Mouse (Mus musculus) neutrophil, adult 5-6 weeks (primary cell): ENCODE data around the gene Bloc1s4. TPM values are rescaled to one million over a fixed set of nuclear protein-coding genes. Genes with fewer than 3 reads are reported as not detected.

Experiments
- ATAC-seq: fragments of 151-379, 151-347 bp; 2 replicates; pipeline ENCODE4 v1.8.0; 2017; ENCODE audit warnings: mild to moderate bottlenecking, moderate TSS enrichment; ENCODE audit not compliant: insufficient number of reproducible peaks, poor library complexity, low FRiP score, severe bottlenecking; ENCODE audit errors: extremely low read depth
- total RNA-seq: library from RNA; stranded (forward); fragments of 200-1000 nt; gene quantifications from 2 replicates; pipeline ENCODE4 v1.2.3, GENCODE M21; 2017

The Bloc1s4 gene
- total RNA-seq, 1 experiment from 2014 or later: 20.6 TPM

DNA sequence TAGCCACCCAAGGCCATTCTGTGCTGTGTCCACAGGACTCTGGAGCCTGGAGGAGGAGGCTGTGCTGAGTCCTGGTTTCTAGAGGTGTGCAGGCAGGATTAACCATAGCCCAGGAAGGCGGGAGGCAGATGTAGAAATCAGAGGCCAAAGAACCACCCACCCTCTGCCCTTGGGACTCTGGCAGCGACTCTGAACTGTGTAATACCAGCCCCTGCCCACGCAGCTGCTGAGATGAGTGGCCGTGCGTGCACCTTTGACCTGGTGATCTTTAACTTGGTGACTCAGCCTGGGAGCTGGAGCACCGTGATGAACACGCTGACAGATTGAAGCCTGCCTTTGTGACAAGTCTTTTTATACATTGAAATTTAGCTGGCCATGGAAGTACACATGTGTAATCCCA is 24.2 kb downstream of the Bloc1s4 start:
- no peak for ATAC-seq

DNA sequence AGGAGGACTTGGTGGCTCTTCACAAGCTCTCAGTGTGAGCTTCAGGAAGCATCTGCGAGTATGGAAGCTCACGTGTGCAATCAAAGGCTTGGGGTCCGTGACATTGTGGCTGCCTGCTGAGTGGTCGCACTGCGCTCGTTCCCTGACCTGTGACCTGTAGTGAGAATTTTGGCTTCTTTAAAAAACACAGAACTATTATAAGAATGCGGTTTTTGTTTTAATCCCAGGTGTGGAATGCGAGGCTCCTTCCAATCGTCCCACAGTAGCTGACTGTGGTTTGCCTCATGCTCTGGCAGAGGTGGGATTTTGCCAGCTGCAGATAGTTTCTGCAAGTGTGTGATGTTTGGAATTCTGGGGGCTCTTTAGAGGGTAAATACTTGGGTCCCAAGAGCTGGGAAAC is 25.1 kb downstream of the Bloc1s4 start:
- no peak for ATAC-seq

GRCm38 (mm10) chr5:36722415-36722856 is 26.0 kb downstream of the Bloc1s4 start:
- no peak for ATAC-seq

DNA sequence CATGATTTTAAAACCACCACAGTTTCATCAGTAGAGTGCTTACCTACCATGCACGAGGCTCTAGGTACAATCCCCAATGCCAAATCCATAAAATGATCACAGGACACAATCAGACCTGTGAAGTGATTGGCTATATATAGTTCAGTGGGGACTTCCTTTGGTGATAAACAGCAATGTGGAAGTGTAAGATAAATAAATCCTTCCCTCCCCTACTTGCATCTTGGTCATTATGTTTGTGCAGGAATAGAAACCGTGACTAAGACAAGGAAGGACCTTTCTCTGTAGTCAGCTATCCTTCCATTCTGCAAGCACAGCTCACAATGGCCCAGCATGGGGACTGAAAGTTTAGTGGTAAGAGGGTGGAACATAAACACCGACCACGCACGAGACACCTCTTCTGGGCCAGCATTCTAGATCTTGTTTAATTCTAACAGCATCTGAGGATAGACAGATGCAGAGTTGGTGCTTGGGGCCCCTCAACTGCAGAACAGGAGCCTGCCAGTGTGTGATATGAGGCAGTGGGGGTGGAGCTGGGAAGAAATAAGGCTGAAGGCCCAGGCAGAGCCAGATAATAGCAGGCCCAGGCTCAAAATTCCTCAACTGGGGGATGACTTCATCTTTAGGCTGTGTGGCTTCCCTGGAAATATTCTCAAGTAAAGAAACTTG is 27.6 kb downstream of the Bloc1s4 start:
- ATAC-seq: no peak

DNA sequence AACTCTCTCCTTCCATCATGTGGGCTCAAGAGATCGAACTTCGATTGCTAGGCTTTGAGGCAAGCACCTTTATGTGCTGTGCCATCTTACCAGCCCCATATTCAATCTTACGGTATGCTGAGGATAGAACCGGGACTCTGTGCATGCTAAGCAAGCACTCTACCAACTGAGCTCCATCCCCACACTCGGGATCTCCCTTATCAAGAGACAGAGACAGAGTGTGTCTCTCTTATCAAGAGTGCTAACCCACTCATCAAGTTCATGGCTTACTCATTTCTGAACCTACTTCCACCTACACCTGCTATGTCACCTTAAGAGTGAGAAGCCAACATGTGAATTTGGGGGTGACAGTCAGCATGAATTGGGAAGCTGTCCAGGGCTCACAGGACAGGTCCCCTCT is 28.2 kb downstream of the Bloc1s4 start:
- no peak for ATAC-seq

- no peak for ATAC-seq
Observed at GRCm38 (mm10) chr5:36719601-36720000, 28.8 kb downstream of the Bloc1s4 start.

DNA sequence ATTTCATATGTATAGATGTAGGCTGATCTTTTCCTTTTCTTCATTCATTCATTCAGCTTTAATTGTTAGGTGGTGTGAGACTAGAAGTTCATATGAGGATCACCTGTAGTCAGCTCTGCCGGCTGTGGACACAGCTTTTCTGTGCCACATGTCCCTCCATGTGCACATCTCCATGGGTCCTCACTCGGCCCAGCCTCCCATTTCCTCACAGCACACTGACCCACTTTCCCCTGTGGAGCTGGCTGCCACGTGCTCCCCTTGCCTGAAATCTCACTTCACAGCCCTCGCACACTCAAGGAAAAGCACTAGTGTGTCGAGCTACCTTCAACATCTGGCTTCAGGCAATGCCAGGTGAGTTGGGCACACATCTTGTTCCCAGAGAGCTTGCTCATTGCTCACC is 29.3 kb downstream of the Bloc1s4 start:
- no peak for ATAC-seq

- ATAC-seq: no peak
Observed at GRCm38 (mm10) chr5:36717889-36718288, 30.6 kb downstream of the Bloc1s4 start.

DNA sequence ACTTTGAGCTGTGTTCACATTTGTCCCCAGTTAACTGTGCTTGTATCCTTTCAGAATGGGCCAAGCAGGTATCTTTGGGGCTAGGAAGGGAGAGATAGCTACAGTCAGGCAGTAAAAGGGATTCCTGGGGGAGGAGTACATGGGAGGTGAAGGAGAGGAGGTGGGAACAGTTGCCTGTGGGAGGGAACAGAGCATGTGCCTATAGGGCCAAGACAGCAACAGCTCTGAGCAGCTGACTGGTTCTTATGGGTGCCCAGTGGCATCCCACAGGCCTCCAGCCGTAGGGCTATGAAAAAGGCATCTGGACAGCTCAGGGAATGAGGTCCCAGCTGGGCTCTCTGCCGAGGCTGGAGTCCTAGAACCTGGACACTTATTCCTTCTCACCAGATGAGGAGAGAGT is 31.6 kb downstream of the Bloc1s4 start:
- ATAC-seq: no peak

DNA sequence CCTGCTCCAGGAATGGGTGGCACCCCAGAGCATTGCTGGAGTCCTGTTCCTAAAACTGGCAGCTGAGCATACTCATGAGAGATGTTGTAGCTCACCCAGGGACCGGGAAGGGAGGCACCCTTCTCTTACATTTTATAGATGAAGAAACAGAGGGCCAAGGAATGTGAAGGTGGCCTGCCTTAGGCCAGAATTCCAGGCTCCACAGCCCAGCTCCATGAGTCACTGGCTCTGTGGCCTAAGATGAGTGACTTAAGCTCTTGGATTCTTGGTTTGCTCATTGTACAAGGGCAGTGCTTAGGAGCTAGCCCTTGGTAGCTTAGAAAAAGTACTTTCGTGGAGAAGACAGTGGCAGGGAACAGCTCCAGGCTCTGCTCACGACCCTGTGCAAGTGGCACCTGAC is 33.6 kb downstream of the Bloc1s4 start:
- ATAC-seq: no peak

DNA sequence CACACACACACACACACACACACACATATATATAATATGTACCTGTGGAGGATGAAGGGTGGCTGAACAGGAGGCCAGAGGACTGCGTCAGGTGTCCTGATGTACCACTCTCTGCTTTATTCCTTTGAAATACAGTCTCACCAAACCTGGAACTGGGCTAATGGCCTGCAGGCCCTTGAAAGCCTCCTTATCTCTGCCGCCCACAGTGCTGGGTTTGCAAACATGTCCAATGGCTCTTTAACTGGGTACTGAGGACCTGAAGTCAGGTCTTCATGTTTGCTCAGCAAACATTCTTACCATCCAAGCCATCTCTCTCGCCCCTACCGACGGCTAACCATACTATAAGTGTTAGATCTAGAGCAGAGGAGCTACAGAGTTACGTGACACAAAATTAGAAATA is 34.8 kb downstream of the Bloc1s4 start:
- ATAC-seq: no peak

- peak; percentile 92 for ATAC-seq
Observed at GRCm38 (mm10) chr5:36712553-36713534, 35.6 kb downstream of the Bloc1s4 start.

DNA sequence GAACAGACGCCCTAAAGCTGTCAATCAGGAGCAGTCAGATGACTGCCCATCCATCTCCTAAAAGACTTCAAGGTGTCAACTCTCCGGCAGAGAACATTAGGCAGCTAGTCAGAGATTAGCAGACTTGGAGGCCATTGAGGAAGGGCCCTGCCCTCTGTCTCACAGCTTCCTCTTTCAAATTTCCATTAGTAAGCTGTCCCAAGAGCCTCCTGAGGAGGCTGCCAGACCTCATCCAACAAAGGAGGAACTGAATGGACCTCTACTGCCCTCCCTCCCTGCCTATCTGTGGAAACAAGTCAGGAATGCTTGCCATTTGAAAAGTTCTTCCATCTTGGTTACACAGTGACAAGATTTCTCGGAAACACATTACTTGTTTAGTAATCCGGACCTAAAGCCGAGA is 36.6 kb downstream of the Bloc1s4 start:
- ATAC-seq: peak; percentile 36; the same call in 1 of the 2 replicates

DNA sequence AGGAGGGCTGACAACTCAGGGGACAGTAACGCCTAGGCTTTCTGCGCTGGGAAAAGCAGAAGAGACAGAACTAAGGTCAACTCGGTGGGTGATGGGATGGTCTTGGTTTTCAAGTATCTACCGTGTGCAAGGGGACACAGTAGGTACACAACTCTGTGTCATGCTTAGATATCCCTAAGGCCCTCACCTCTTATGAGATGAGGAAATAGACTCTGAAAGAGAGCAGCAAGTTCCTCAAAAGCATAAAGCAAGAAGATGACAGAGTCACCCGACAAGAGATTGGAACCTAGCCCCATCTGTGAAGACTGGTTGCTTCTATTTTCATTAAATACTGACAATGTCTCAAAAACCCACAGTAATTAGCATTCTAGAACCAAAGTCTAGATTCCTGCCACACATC is 42.7 kb downstream of the Bloc1s4 start:
- no peak for ATAC-seq

DNA sequence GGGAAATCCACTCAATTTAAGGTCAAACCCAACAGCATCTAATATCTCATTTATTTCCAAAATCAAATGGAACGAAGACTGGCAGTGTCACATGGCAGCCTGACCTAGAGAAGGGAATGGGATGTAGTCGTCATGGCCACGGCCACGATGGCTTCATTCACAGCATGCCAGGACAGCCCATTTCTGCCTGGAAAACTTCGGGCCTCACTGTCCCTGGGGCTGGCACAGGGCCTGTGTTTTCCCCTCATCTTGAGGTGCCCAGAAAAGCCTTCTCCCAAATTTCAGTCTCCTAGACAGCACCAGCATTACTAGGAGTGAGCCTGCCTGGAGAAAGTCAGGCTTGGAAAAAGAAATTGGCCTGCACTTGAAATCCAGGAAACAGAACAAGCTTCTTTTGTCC is 43.1 kb downstream of the Bloc1s4 start:
- no peak for ATAC-seq

DNA sequence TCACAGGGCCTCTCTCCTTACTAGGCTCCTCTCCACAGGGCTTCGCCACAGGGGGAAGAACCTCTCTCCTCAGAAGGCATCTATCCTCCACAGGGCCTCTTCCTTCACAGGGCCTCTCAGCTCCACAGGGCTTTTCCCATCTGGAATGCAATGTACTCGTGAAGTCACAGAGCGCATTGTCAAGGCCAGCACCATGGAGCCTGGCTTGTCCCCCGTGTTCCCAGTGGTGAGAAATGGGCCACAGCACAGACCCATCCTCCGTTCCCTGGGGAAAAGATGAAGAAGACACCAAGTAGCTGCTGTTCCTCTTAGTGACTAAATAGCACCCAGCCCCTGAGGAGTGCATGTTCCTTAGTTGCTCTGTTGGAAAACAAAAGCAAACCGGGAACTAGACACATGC is 43.8 kb downstream of the Bloc1s4 start:
- no peak for ATAC-seq

- ATAC-seq: no peak
Observed at GRCm38 (mm10) chr5:36700939-36701620, 47.4 kb downstream of the Bloc1s4 start.

GRCm38 (mm10) chr5:36698689-36699088 is 49.8 kb downstream of the Bloc1s4 start:
- ATAC-seq: no peak

DNA sequence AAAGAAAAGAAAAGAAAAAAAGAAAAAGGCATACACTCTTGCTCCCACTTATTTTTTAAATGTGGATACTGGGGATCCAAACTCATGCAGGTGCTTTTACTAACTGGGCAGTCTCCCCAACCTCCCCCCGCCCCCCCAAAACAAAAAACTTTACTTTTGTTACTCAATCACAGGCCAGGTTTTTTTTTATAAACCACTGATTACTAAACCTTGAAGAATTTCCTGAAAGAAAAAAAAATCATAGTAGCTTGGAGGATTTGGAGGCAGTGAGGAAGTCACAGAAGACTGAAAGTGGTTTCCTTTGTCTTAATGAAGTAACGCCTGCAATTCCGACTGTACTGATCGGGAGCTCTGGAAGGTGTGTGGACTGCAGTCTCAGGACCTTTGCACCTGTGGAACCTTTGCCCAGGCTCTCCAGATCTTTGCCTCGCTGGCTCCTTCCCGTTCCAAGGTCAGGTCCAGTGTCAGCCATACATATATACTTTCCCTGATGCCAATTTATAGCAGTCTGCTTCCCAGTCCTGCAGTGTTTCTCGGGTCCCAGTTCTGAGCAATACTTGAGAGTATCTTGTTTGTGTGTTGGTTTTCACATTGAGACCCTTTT is 50.3 kb downstream of the Bloc1s4 start:
- no peak for ATAC-seq
